Mouse (Mus musculus) adrenal gland, postnatal 25 days (tissue): ENCODE measurements around the gene Pla2r1. TPM values are rescaled to one million over a fixed set of nuclear protein-coding genes. Genes with fewer than 3 reads are reported as not detected.

Experiments
- DNase-seq: peaks from one replicate; pipeline ENCODE4 v3.0.0; 2021; ENCODE audit warnings: mixed read lengths
- total RNA-seq: library from RNA; stranded (reverse); gene quantifications from 2 replicates; pipeline ENCODE4 v1.2.3, GENCODE M21; 2021

Gene Pla2r1
- total RNA-seq, 1 experiment from 2014 or later, result 3.4 TPM

GRCm38 (mm10) chr2:60404763-60405162 is 148.3 kb downstream of the Pla2r1 start:
- DNase-seq, result no peak

DNA sequence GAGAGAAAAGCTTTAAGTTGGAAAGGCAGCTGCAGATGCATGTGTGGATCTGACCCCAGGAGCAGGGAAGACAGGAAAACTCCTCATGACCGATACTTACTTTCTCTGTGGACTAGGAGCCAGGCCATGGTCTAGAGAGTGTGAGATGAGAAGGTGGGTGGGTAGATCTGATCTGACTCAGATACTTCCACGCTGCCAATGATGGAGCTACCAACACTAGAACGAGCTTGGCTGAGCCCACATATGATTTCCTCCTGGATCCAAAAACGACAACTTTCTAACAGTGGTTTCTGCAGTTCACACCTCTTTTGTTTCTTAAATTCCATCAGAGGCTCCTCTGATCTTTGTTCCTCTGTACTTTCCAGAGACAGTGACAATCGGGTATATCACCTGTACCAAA is 151.4 kb downstream of the Pla2r1 start:
- no peak for DNase-seq

DNA sequence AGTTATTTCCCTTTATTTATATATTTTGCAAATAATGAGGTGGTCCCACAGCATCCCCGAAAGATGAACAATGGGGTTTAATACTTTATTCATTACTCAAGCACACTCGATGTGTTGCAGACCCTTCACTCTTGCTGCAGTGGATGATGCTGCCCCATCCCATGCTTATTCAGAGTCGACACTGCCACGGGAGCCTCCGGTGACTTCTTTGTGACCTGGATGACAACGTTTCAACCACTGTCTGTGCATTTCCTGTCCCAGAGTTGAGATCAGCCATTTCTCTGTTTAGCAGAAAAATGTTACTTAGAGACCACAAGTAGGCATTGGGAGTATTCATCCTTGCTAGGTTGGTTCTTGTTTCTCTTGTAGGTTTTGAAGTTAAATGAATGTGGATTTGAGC is 159.3 kb downstream of the Pla2r1 start:
- no peak for DNase-seq

- no peak for DNase-seq
Measured at GRCm38 (mm10) chr2:60392286-60392685, 160.8 kb downstream of the Pla2r1 start.

DNA sequence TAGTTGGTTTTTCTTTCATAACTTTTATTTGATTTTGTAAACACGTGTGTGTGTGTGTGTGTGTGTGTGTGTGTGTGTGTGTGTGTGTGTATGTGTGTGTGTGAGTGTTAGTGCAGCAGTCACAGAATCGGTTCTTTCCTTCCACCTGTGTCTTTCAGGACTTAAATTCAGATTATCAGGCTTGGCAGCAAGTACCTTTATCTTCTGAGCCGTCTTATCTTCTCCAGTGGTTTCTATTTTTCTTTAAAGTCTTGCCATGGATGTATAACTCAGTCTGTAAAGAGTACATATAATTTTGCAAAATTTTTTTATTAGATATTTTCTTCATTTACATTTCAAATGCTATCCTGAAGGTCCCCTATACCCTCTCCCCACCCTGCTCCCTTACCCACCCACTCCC is 165.7 kb downstream of the Pla2r1 start:
- no peak for DNase-seq

- DNase-seq, result no peak
Measured at GRCm38 (mm10) chr2:60386835-60387234, 166.3 kb downstream of the Pla2r1 start.

- no peak for DNase-seq
Measured at GRCm38 (mm10) chr2:60384763-60385085, 168.4 kb downstream of the Pla2r1 start.

DNA sequence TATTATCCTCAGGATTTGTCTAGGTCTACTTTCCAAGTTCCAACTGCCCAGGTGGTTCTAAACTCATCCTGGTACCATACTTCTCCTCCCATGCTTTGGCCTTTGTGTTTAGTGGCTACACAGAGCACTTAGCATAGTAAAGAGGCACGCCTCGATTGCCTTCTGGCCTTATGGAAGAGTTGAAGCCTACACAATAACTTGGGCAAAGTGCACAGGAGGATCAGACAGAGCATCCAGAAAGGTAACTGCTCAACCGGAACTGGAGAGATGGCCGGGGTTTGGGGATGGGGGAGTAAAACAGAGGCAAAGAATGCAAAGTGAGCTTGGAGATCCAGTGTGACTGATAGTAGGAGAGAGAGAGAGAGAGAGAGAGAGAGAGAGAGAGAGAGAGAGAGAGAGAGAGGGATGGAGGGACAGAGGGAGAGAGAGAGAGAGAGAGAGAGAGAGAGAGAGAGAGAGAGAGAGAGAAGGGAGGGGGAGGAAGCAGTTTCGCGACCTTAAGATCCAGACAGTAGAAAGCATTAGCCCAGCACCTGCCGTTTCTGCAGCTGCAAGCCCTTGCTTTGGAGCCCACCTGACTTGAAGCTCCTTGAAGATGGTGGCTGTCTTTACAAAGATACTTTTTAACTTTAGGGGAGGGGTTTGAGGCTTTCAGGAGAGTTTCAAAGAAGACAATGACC is 168.9 kb downstream of the Pla2r1 start:
- no peak for DNase-seq

- peak; percentile 90 for DNase-seq
Measured at GRCm38 (mm10) chr2:60382858-60383669, 170.0 kb downstream of the Pla2r1 start, which contains the start of gene Ly75. Gene Ly75, minus strand, starts transcription at chr2:60383303.

DNA sequence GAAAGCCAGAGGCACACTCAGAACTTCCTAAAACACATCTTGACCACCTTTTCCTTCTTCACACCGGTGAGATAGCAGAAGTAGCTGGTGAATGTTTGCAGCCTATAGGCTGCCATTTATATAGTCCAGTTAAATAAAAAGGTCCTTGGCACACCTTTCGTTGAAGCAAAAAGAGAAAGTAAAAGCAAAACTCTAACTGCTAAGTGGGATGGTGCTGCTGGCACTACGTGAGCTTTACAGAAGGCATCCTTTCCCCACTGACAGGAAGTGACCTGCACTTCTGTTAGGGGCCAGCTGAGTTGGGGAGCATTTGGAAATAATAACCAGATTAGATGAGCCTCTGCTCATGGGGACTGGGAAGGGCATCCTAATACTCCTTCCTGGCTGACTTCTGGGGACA is 170.8 kb downstream of the Pla2r1 start:
- DNase-seq, result no peak

GRCm38 (mm10) chr2:60377260-60377659 is 175.8 kb downstream of the Pla2r1 start:
- no peak for DNase-seq

- DNase-seq, result no peak
Measured at GRCm38 (mm10) chr2:60375608-60376107, 177.4 kb downstream of the Pla2r1 start.

DNA sequence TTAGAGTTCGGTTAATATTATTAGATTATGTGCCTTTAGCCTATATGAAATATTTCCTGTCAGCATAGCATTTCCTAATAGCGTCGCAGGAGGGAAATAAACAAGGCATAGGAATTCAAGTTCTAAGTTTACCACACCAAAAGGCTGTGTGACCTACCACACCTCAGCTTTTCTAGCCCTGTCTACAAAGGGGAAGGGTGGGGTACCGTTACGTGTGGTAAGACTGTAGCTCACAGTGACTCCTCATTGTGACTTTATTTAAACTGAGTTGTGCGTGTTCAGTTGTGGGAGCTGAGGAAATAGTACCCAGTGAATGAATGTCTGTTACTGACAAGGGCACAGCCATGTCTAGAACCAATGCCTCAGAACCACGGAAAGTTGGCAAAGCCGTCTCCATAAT is 178.0 kb downstream of the Pla2r1 start:
- no peak for DNase-seq

GRCm38 (mm10) chr2:60370188-60370587 is 182.9 kb downstream of the Pla2r1 start:
- no peak for DNase-seq

GRCm38 (mm10) chr2:60369454-60369853 is 183.7 kb downstream of the Pla2r1 start:
- no peak for DNase-seq

DNA sequence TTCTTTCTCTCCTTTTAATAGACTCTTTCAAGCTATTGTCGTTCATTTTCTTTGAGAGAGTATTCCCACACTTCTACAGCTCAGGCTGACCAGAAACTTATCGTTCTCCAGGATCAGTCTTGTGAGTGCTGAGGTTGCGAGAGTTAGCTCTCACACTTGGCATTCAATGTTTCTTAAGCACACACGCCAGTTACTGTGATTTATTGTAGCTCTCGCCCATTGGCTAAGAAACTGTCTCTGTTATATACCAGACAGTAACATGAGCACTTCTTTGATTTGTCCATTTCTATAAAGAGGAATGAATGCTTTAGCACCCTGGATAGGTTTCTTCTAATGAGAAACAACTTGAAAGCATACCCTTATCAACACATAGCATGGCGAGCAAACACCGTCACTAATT is 185.2 kb downstream of the Pla2r1 start:
- DNase-seq, result no peak

Other genes starting within 250 kb of the Pla2r1 start
- gene Ly75, start 170.0 kb downstream of the Pla2r1 start, total RNA-seq, result 0.81 and 1.3 TPM in 2 replicates
- gene Itgb6, start 169.3 kb upstream of the Pla2r1 start, total RNA-seq, result not detected in 2 replicates